Mouse (Mus musculus): ENCODE data around the gene Slc12a8. TPM values are rescaled to one million over a fixed set of nuclear protein-coding genes. Genes with fewer than 3 reads are reported as not detected.

The Slc12a8 gene
- 3.7 and 9.0 TPM in 2 replicates for total RNA-seq (2012; rRNA removed)

DNA sequence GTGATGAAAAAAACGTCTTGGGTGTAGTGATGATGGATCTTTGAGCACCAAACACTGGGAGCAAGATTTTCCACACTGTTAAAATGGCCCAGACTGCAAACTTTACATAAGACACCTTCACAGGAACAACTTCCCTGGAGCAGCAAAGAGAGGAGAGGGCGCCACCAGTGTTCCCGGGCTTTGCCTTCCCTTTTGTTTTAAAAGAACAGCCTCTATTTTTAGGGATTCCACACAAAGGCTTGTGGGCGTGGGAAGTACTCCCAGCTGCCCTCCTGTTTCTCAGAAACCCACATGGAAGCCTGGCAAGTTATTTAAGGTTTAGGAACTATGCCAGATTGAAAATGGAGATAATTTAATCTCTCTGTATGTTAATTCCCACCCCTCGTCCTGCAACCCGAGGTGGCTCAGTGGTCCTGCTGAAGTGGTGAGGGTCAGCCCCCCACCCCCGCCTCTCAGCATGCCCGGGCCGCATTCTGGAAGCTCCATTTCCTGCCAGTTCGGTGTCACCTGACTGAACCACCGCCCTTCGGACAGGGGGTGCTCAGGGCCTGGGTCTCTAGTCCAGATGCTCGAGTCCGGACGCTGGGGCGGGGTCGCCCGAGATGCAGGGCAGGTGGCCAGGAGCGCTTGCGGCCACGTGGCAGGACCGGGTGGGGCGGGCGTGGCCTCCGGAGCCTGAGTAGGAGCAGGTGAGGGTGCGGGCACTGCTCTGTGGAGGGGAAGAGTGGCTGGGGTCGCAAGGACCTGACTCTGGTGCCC lies at the start of gene Slc12a8:
TSS of gene Slc12a8 (plus strand) at position 522 of the 759 bp plus-strand sequence.
- Histone ChIP-seq H3K9ac (ENCODE audit: insufficient read depth, low read depth, low read length, poor library complexity, severe bottlenecking) (peak within 1 kb of the TSS; percentile 64), H3K9me3 (ENCODE audit: control insufficient read depth, insufficient read depth, low read depth, low read length) (no peaks in the 10 kb centered on the region), H3K36me3 (ENCODE audit: control insufficient read depth, insufficient read depth, low read length, poor library complexity, severe bottlenecking) (no peaks in the 10 kb centered on the region), H3K4me3 (ENCODE audit: insufficient read depth in 1 of 2, low read depth in 1 of 2, low read length in 2 of 2, poor library complexity in 1 of 2, severe bottlenecking in 1 of 2) (peak within 1 kb of the TSS; percentile 50 to 58), H3K27ac (ENCODE audit: insufficient read depth, low read depth, low read length, poor library complexity, severe bottlenecking) (peak within 1 kb of the TSS; percentile 67), H3K4me1 (ENCODE audit: control insufficient read depth in 2 of 2, insufficient read depth in 2 of 2, low read length in 2 of 2, poor library complexity in 1 of 2) (peaks cover 4 to 16% of the 10 kb centered on the region in 2 experiments; a peak in 3 of 4 replicates)
- in situ Hi-C loops (cut with MboI; ENCODE audit: low sequenced_read_pairs in 2 of 2, unreplicated experiment in 2 of 2) = no loop called here
- TF ChIP-seq HCFC1 (IDR thresholded peaks at IDR 0.05; ENCODE audit: borderline replicate concordance, insufficient read depth, low read length) (0 out of 2 replicates have a peak, but pooled peaks have one; percentile 20), ZNF384 (IDR thresholded peaks at IDR 0.05; ENCODE audit: low read depth, low read length) (no peak)
- DNase-seq (ENCODE audit: low read depth, low spot score) = peak; percentile 47

DNA sequence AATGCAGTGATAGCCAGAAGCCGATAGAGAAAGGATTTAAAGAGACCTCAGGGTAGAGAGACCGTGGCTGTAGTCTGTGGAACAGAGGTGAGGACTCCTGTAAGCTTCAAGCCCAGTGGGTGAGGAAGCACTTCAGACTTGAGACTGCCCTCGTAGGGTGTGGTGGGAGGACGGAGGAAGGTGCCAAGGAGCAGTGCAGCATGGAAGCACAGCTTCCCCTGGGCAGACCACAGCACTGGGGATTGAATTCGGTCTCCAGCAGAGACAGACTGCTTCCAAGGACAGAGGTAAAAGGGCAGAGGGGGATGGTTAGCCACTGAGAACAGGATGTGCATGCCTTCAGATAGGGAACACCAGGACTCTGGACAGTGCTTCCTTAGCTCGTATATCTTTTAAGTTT lies 49.7 kb upstream of the Slc12a8 start:
- Histone ChIP-seq H3K36me3 (ENCODE audit: control insufficient read depth, insufficient read depth, low read length, poor library complexity, severe bottlenecking) (no peaks in the 10 kb centered on the region; the same call in 1 of the 2 replicates), H3K27ac (ENCODE audit: insufficient read depth, low read depth, low read length, poor library complexity, severe bottlenecking) (peak overlapping the region; percentile 67; the same call in 1 of the 2 replicates)
- in situ Hi-C loops (cut with MboI; ENCODE audit: low sequenced_read_pairs in 2 of 2, unreplicated experiment in 2 of 2) = no loop called here

DNA sequence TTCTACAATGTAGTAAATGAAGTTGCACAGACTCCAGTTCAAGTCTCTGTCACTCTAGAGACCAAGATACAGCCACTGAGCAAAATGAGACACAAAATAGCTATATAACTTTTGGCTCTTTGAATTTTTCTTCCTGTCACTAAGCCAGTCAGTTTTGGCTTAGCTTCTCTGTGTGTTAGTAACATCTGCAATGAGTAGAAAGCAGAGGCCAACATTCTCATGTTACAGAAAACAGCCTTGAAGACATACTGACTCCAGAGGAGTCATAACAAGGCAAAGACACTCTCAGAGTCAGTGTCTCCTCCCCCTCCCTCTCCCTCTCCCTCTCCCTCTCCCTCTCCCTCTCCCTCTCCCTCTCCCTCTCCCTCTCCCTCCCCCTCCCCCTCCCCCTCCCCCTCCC lies 47.2 kb upstream of the Slc12a8 start:
- DNase-seq (ENCODE audit: low read depth, low spot score) = no peak
- Histone ChIP-seq H3K4me3 (ENCODE audit: insufficient read depth in 1 of 2, low read depth in 1 of 2, low read length in 2 of 2, poor library complexity in 1 of 2, severe bottlenecking in 1 of 2) (no peak overlapping the region), H3K4me1 (ENCODE audit: control insufficient read depth in 2 of 2, insufficient read depth in 2 of 2, low read length in 2 of 2, poor library complexity in 1 of 2) (peaks cover 0 to 3% of the 10 kb centered on the region in 2 experiments; a peak in 2 of 4 replicates), H3K36me3 (ENCODE audit: control insufficient read depth, insufficient read depth, low read length, poor library complexity, severe bottlenecking) (no peaks in the 10 kb centered on the region; the same call in 1 of the 2 replicates), H3K9ac (ENCODE audit: insufficient read depth, low read depth, low read length, poor library complexity, severe bottlenecking) (no peak overlapping the region), H3K27ac (ENCODE audit: insufficient read depth, low read depth, low read length, poor library complexity, severe bottlenecking) (no peak overlapping the region), H3K9me3 (ENCODE audit: control insufficient read depth, insufficient read depth, low read depth, low read length) (no peaks in the 10 kb centered on the region)
- no peak for TF ChIP-seq ZNF384 (IDR thresholded peaks at IDR 0.05; ENCODE audit: low read depth, low read length)
- no peak for TF ChIP-seq HCFC1 (IDR thresholded peaks at IDR 0.05; ENCODE audit: borderline replicate concordance, insufficient read depth, low read length)
- TF ChIP-seq MAFK (IDR thresholded peaks at IDR 0.05; ENCODE audit: insufficient read depth, low read depth, low read length) = no peak
- TF ChIP-seq CHD2 (IDR thresholded peaks at IDR 0.05; ENCODE audit: low read depth, low read length) = no peak
- no peak for TF ChIP-seq ZC3H11A (IDR thresholded peaks at IDR 0.05; ENCODE audit: borderline replicate concordance, low read depth, low read length)
- in situ Hi-C loops (cut with MboI; ENCODE audit: low sequenced_read_pairs in 2 of 2, unreplicated experiment in 2 of 2) = no loop called here

More for the DNA sequence above, 49.7 kb upstream of the Slc12a8 start:
- no peak for DNase-seq (ENCODE audit: low read depth, low spot score)
- Histone ChIP-seq H3K4me1 (ENCODE audit: control insufficient read depth in 2 of 2, insufficient read depth in 2 of 2, low read length in 2 of 2, poor library complexity in 1 of 2) (peaks cover 0 to 3% of the 10 kb centered on the region in 2 experiments; a peak in 2 of 4 replicates), H3K4me3 (ENCODE audit: insufficient read depth in 1 of 2, low read depth in 1 of 2, low read length in 2 of 2, poor library complexity in 1 of 2, severe bottlenecking in 1 of 2) (no peak overlapping the region), H3K9me3 (ENCODE audit: control insufficient read depth, insufficient read depth, low read depth, low read length) (no peaks in the 10 kb centered on the region), H3K9ac (ENCODE audit: insufficient read depth, low read depth, low read length, poor library complexity, severe bottlenecking) (no peak overlapping the region; the same call in 1 of the 2 replicates)
- TF ChIP-seq HCFC1 (IDR thresholded peaks at IDR 0.05; ENCODE audit: borderline replicate concordance, insufficient read depth, low read length) (no peak), MAFK (IDR thresholded peaks at IDR 0.05; ENCODE audit: insufficient read depth, low read depth, low read length) (no peak), CHD2 (IDR thresholded peaks at IDR 0.05; ENCODE audit: low read depth, low read length) (no peak), ZNF384 (IDR thresholded peaks at IDR 0.05; ENCODE audit: low read depth, low read length) (no peak), ZC3H11A (IDR thresholded peaks at IDR 0.05; ENCODE audit: borderline replicate concordance, low read depth, low read length) (no peak)

DNA sequence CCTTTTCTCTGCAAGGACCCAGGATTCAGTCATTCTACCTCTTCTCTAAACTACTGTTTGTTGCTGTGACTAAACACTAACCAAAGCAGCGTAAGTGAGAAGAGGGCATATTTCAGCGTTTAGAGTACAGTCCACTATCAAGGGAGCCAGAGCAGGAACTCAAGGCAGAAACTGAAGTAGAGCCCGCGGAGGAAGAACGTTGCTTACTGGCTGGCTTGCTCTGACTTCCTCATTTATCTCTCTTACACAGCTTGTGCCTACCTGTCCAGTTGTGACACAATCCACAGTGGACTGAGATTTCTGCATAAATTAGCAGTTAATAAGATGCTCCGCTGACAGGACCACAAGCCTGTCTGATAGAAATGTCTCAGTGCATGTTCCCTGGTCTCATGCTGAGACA lies 42.7 kb upstream of the Slc12a8 start:
- no peaks in the 10 kb centered on the region; the same call in 1 of the 2 replicates for H3K36me3 ChIP-seq (ENCODE audit: control insufficient read depth, insufficient read depth, low read length, poor library complexity, severe bottlenecking)

More for the DNA sequence above, 42.7 kb upstream of the Slc12a8 start:
- no peak for TF ChIP-seq ZNF384 (IDR thresholded peaks at IDR 0.05; ENCODE audit: low read depth, low read length)
- TF ChIP-seq CHD2 (IDR thresholded peaks at IDR 0.05; ENCODE audit: low read depth, low read length) = no peak
- no peak for TF ChIP-seq HCFC1 (IDR thresholded peaks at IDR 0.05; ENCODE audit: borderline replicate concordance, insufficient read depth, low read length)
- TF ChIP-seq MAFK (IDR thresholded peaks at IDR 0.05; ENCODE audit: insufficient read depth, low read depth, low read length) = no peak
- no peak for TF ChIP-seq ZC3H11A (IDR thresholded peaks at IDR 0.05; ENCODE audit: borderline replicate concordance, low read depth, low read length)
- H3K4me1 ChIP-seq (ENCODE audit: control insufficient read depth in 2 of 2, insufficient read depth in 2 of 2, low read length in 2 of 2, poor library complexity in 1 of 2) = no peaks in the 10 kb centered on the region
- in situ Hi-C loops (cut with MboI; ENCODE audit: low sequenced_read_pairs in 2 of 2, unreplicated experiment in 2 of 2) = no loop called here
- H3K9me3 ChIP-seq (ENCODE audit: control insufficient read depth, insufficient read depth, low read depth, low read length) = no peaks in the 10 kb centered on the region
- no peak overlapping the region for H3K4me3 ChIP-seq (ENCODE audit: insufficient read depth in 1 of 2, low read depth in 1 of 2, low read length in 2 of 2, poor library complexity in 1 of 2, severe bottlenecking in 1 of 2)
- DNase-seq (ENCODE audit: low read depth, low spot score) = no peak
- H3K27ac ChIP-seq (ENCODE audit: insufficient read depth, low read depth, low read length, poor library complexity, severe bottlenecking) = no peak overlapping the region
- no peak overlapping the region for H3K9ac ChIP-seq (ENCODE audit: insufficient read depth, low read depth, low read length, poor library complexity, severe bottlenecking)

All from ES-E14 (cell line).